8 mouse cellular contexts compared by ENCODE assay signal in the genomic region with DNA sequence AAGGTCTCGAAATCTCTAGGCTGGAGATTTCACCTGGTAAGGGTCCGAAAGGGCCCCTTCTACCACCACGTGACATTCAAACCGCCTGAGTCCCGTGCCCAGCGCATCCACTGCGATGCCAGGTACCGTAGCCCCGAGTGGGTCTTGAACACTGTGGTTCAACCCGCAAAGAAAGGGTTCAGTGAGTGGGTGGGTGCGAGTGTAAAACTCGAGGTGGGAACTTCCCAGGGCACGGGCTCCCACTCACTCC. TPM values are rescaled to one million over a fixed set of nuclear protein-coding genes. Genes with fewer than 3 reads are reported as not detected.
A peak's percentile ranks its signal among the peaks of the same experiment; 100 is the strongest.
DNase-seq lines count a peak whose midpoint lies in the region; ATAC-seq and TF ChIP-seq lines count a peak whose summit lies in the region.

No protein-coding gene starts in this region.

- H3K9me3 ChIP-seq in embryonic facial prominence, embryonic 12.5 days = no peaks in the 10 kb centered on the region
- H3K9me3 ChIP-seq in intestine, embryonic 16.5 days (ENCODE audit: control insufficient read depth, low read length) = no peaks in the 10 kb centered on the region

- H3K9ac ChIP-seq in embryonic facial prominence, embryonic 12.5 days = 0 out of 2 replicates have a peak overlapping the region, but pooled peaks have one; percentile 33
- peak overlapping the region; percentile 80 for H3K9ac ChIP-seq in intestine, embryonic 16.5 days (ENCODE audit: low read depth, low read length)

- no peaks in the 10 kb centered on the region for H3K36me3 ChIP-seq in embryonic facial prominence, embryonic 12.5 days
- no peaks in the 10 kb centered on the region for H3K36me3 ChIP-seq in intestine, embryonic 16.5 days (ENCODE audit: control insufficient read depth, insufficient read depth, low read length)

- peak; percentile 52; the same call in 1 of the 2 replicates for ATAC-seq in embryonic facial prominence, embryonic 12.5 days (ENCODE audit: insufficient number of reproducible peaks, insufficient read depth, low FRiP score, low TSS enrichment)
- ATAC-seq in intestine, embryonic 16.5 days = peak; percentile 17
- no peak; the same call in 1 of the 2 replicates for ATAC-seq in megakaryocyte progenitor cell, adult 5-6 weeks (replicated peaks; ENCODE audit: poor library complexity)

- H3K4me1 ChIP-seq in embryonic facial prominence, embryonic 12.5 days = peaks cover 14% of the 10 kb centered on the region
- 0 out of 2 replicates have a peak, but pooled peaks cover 2% of the 10 kb centered on the region for H3K4me1 ChIP-seq in intestine, embryonic 16.5 days (ENCODE audit: control insufficient read depth, insufficient read depth, low read length)

- H3K4me2 ChIP-seq in embryonic facial prominence, embryonic 12.5 days (replicated peaks) = peak overlapping the region; percentile 78
- H3K4me2 ChIP-seq in intestine, embryonic 16.5 days (ENCODE audit: low read depth, low read length) = peak overlapping the region; percentile 90

- no peak for TF ChIP-seq CTCF in layer of hippocampus, adult 2 months (conservative IDR thresholded peaks at IDR 0.05)

- WGBS in embryonic facial prominence, embryonic 12.5 days = 1% methylated on average over 13 of the region's 13 CpGs
- WGBS in intestine, embryonic 16.5 days = 1% methylated on average over 13 of the region's 13 CpGs

- no peak for DNase-seq in layer of hippocampus, adult 2 months (ENCODE audit: low spot score in 2 of 2)
- no peak for DNase-seq in layer of hippocampus, adult 11-12 months (ENCODE audit: low spot score)
- DNase-seq in natural killer cell, adult 2 months (ENCODE audit: low spot score in 2 of 2) = peak; percentile 5 to 12
- DNase-seq in adrenal gland, postnatal 25 days = no peak
- no peak for DNase-seq in spleen, postnatal 14 days (ENCODE audit: low spot score in 2 of 2)

- H3K27me3 ChIP-seq in embryonic facial prominence, embryonic 12.5 days = peaks cover 32% of the 10 kb centered on the region
- no peaks in the 10 kb centered on the region for H3K27me3 ChIP-seq in intestine, embryonic 16.5 days (replicated peaks; ENCODE audit: control insufficient read depth, insufficient read depth, low read length)

- H3K27ac ChIP-seq in layer of hippocampus, adult 2 months = no peak overlapping the region
- H3K27ac ChIP-seq in embryonic facial prominence, embryonic 12.5 days = no peak overlapping the region
- peak overlapping the region; percentile 87 for H3K27ac ChIP-seq in intestine, embryonic 16.5 days (ENCODE audit: low read length)

- peak overlapping the region; percentile 44 for H3K4me3 ChIP-seq in layer of hippocampus, adult 2 months
- H3K4me3 ChIP-seq in embryonic facial prominence, embryonic 12.5 days = peak overlapping the region; percentile 43
- H3K4me3 ChIP-seq in intestine, embryonic 16.5 days (ENCODE audit: low read length) = peak overlapping the region; percentile 62

RNA-seq across cellular contexts. Expression of a gene that starts 0.7 kb away (rescaled TPM):
- under 1 TPM; 0.17 to 0.18 TPM for total RNA-seq in layer of hippocampus, adult 2 months (2021)
- 0.73 and 0.82 TPM in 2 replicates for polyA plus RNA-seq in embryonic facial prominence, embryonic 12.5 days (2016; fragmentation: Nextera tagmentation; extraction: Ambion mirVana)
- polyA plus RNA-seq in intestine, embryonic 16.5 days (2015; fragmentation: Nextera tagmentation; extraction: Ambion mirVana) = 23.0 and 24.8 TPM in 2 replicates
- total RNA-seq in adrenal gland, postnatal 25 days (2021) = 0.12 TPM in 1 of 2 replicates, not detected in the other
- total RNA-seq in megakaryocyte progenitor cell, adult 5-6 weeks (2015) = 0.15 and 0.27 TPM in 2 replicates
- 0.04 and 0.61 TPM in 2 replicates for total RNA-seq in megakaryocyte progenitor cell, adult 5-6 weeks (2017)

RNA-seq across cellular contexts. Expression of a gene that starts 45.8 kb away (rescaled TPM):
- total RNA-seq in layer of hippocampus, adult 2 months (2021) = not detected
- polyA plus RNA-seq in embryonic facial prominence, embryonic 12.5 days (2016; fragmentation: Nextera tagmentation; extraction: Ambion mirVana) = 1.6 and 4.2 TPM in 2 replicates
- polyA plus RNA-seq in intestine, embryonic 16.5 days (2015; fragmentation: Nextera tagmentation; extraction: Ambion mirVana) = 0.40 and 1.2 TPM in 2 replicates
- total RNA-seq in adrenal gland, postnatal 25 days (2021) = not detected in 2 replicates
- not detected in 2 replicates for total RNA-seq in megakaryocyte progenitor cell, adult 5-6 weeks (2015)
- total RNA-seq in megakaryocyte progenitor cell, adult 5-6 weeks (2017) = not detected in 2 replicates

Comparison
In these comparisons a context has a peak if more than half of its experiments do, and no peak if none do; other contexts are left out.
1. DNase-seq: peak in natural killer cell, adult 2 months (2 of 2); none in layer of hippocampus, adult 2 months (0 of 2), layer of hippocampus, adult 11-12 months (single experiment), adrenal gland, postnatal 25 days (single experiment) and spleen, postnatal 14 days (0 of 2).
2. Peak in every context shown above with its lines, with median percentiles within 50 percentile points of each other: H3K4me3 ChIP-seq.